Mouse (Mus musculus) induced T-regulatory cell, adult 2 months (primary cell): ENCODE data around the gene Rabep1.
"Not testable (repeated sequence)": the region's sequence is repeated elsewhere in the genome, so short reads cannot be mapped to it uniquely, and the experiment has no call there.

Experiments
- DNase-seq: peaks from one replicate; pipeline ENCODE4 v3.0.0-alpha.2; 2012; ENCODE audit warnings: low read depth

Rabep1 gene

DNA sequence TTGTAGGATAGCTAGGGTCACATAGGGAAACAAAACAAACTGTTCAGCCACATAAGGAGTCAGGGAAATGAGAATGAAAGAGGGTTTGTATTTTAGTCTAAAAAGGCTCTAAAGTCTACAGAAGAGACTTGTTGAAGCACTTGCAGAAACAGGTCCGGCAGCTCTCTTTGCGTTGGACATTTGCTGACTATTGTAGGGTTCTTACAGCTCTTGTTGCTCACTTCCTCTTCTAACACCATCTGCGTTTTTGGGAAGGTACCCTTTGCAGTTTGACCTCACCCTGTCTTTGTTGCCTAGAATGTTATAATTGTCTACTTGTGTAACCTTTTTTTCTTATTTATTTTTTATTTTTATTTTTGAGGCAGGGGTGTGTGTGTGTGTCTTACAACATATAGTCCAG lies 53.1 kb downstream of the Rabep1 start:
- no peak for DNase-seq

DNA sequence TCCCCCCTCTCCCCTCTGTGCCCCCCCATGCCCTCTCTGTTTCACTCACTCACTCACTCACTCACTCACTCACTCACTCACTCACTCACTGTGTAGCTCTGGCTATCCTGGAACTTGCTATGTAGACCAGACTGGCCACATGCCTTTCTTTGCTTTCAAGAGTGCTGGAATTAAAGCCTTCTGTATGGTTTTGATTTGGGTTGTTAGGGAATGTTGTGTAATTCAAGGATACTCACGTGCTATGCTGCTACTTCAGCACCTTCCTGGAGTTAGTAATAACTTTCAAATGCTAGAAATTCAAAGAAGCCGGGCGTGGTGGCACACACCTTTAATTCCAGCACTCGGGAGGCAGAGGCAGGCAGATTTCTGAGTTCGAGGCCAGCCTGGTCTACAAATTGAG lies 53.6 kb downstream of the Rabep1 start:
- DNase-seq = not testable (repeated sequence)

- DNase-seq = no peak
These were observed 62.1 kb downstream of the Rabep1 start for GRCm38 (mm10) chr11:70906681-70907080.

DNA sequence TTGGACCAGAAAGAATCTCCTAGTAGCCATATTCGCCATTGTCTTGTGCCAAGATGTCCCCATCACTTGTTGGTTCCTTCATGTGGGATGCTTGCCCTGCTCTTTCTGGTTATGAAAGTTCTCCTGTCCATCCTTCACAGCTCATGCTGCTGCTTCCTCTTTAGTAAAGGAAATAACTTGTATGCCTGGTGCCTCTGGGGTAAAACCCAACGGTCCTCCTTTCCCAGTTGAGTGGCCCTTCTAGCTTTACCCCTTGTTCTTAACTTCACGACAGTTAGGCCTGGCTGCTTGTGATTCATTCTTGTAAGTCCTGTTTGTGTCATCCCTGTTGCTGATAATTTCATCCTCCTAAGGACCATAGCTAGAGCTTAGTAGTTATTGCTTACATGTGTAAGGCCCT lies 66.7 kb downstream of the Rabep1 start:
- no peak for DNase-seq

DNA sequence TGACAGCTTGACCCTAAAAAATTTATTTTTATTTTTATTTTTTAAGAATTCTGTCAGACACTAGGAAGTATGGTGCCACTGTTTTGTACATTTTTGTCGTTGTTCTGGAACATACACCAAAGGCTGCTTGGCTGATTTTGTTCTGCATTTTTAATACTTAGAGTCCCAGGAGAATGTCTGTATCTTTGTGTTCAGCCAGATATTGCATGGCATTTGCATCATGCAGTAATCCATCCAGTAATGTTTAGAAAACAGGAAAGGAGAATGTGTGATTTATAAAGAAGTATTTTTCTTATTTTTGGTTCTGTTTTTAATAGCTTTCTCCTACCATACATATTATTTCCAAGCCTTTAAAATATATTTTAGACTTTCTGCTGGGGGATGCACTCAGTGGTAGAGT lies 67.3 kb downstream of the Rabep1 start:
- no peak for DNase-seq

DNA sequence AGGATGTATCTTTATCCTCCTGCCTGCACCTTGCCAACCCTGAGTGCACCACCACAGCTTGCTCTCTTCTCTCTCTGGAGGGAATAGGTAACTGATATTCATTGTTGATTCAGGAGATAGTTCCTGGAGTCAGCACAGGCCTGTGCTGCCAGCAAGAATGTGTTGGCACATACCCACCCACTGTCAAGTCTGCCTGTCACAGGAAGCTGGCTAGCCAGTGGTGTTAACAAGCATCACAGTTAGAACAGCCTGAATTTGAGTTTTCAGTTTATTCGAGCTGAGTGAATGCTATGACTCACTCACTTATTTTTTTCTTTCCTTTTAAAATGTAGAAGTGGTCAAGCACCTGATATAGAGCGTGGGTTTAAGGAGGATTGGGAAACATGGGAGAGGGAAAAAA lies 73.3 kb downstream of the Rabep1 start:
- no peak for DNase-seq

DNA sequence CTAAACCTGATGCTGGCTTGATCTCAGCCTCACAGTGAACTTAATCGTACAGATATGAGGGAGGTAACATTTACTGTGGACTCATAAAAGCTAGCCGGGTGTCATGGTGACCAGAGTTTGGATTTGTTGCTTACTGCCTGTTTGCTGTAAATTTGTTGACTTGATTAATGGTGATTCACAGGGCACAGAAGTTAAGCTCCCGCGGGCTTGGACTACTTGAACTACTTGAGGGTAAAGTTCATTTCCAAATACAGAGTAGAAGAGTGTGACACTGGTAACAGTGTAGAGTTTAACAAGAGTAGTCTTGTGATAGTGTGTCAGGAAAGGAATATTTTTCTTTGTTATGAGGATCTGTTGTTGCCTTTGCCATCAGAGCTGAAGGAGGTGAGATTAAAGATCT lies 74.9 kb downstream of the Rabep1 start:
- no peak for DNase-seq

DNA sequence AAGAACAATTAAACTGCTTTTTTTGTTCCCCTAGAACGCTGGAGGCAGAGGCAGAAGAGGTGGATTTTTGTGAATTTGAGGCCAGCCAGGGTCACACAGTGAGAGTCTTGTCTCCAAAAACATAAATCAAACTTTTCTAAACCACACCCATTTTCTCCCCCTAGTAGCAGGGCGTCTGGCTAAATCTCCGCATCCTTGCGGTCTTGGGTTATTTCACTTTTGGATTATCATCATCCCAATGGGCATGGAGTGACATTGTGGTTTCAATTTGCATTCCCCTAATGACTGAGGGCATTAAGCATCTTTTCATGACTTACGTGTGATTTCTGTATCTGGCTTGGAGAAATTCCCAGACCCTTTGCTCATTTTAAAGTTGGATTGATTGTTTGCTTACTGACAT lies 86.9 kb downstream of the Rabep1 start:
- DNase-seq = no peak

GRCm38 (mm10) chr11:70935316-70935715 lies 90.7 kb downstream of the Rabep1 start:
- no peak for DNase-seq

GRCm38 (mm10) chr11:70942596-70942995 lies 98.0 kb downstream of the Rabep1 start:
- no peak for DNase-seq

GRCm38 (mm10) chr11:70943651-70944050 lies 99.1 kb downstream of the Rabep1 start:
- no peak for DNase-seq

DNA sequence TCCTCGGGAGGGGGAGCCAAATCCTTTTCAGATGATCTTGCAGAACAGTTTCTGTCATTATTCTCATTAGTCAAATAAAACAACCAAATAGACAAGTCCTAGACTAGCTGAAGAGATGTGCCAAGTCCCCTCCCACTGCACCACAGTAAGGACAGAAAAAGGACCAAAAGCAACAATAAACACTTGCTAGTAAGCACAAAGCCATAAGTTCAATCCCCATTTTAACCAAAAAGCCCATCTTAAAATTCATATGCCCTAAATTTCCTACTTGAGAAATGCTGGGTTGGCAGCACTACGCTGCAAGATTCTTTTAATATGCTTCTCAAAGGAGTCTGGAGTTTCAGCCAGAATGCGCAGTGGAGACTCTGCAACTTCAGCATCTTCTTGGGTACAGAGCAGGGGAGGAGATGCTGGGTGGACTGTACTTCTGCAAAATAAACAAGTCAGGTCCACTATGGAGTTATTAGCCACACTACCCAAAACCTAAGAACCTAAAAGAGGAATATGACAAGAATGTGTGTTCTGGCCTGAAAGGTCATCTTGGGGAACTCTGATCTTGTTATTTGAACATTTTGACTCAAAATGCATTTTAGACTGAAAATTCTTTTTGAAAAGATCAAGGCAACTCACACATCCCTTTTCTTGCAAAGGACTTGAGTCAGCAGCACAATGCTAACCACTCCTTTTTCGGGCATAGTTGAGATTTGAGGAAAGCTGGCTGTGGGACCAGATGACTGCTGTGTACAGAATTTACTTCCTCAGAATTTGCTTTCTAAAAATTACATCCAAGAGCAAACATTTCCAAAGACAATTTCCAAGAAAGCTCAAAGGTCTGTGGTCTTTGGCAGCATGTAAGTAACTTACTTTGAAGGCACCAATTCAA lies 100.6 kb downstream of the Rabep1 start:
- DNase-seq = no peak

DNA sequence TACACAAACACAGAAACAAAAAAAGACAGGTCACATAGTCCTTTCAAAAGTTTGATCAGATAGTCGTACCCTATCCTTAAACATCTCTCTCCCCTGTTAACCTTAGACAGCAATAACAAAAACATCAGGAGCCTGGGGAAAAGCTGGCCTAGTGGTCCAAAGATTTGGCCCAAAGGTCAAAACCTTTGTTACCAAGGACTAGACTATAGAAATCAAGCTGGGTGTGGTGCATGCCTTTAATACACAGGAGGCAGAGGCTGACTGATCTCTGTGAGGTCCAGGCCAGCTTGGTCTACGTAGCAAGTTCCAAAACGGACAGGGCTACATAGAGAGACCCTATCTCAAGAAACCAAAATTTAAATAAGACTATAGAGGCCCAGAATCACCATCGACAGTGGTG lies 110.1 kb downstream of the Rabep1 start:
- DNase-seq = no peak

DNA sequence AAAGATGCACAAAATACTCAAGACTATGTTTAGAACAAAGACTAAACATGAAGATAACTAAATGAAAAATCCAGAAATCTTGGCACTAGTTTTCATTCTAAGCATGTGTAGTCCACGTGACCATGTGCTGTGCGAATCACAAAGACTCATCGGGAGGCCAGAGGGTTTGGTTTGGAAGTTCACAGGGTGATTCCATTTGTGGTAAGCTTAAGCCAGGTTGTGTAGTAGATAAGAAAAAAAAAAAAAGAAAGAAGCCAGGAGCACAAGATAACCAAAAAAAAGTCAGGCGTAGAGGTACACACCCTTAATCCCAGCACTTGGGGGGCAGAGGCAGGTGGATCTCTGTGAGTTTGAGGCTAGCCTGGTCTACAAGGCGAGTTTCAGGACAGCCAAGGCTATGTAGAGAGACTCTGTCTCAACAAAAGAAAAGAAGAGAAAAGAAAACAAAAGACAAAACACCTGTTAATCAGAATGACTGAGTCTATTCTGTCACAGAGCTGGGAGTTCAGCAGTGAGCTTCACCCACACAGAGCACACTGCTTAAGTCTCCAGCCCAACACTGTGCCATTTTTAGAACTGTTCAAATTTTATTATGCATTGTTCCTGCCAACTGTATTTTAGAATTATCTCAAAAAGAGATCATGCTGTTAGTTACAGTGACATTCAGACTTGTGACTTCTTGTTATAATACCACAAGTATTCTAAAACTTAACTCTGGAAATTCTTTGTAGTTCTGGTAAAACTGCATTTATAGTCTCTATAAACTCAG lies 116.4 kb downstream of the Rabep1 start:
- no peak for DNase-seq

- DNase-seq = no peak
These were observed 119.8 kb downstream of the Rabep1 start for GRCm38 (mm10) chr11:70964222-70964907.

GRCm38 (mm10) chr11:70969271-70969794 lies 124.8 kb downstream of the Rabep1 start:
- no peak for DNase-seq

DNA sequence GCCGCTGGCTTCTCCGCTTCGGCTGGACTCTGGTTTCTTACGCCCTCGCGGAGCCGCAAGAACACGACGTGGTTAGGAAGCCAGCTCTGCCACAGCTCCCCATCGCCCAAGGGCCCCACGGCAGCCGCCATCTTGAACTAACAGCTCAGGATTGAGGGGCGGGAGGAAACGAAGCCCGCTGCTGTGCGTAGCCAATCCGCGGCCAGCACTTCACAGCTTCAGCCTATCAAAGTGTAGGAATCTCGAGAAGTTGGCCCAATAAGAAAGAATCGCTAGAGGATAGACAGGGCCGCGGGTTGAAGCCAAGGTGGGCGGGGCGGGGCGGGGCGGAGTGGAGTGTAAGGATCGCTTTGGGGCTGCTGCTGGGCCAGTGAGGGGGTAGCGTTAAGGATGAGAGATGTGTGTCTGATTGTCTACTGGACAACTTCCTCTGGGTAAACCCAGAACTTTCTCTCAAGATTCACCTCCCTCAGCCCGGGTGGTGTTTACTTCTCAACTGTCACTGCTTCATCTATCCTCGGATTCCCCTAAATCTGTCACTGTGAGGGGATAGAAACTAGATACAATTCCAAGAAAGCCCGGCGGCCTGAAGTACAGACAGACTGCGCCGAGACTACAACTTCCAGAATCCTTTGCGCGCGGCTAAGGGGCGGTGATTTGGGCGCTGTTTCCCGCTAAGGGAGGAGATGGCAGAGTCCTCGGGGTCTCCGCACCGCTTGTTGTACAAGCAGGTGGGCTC lies 125.4 kb downstream of the Rabep1 start, which contains the start of the genes Nup88 and Rpain:
TSS of gene Nup88 (minus strand) at position 153 of the 739 bp plus-strand sequence.
TSS of gene Rpain (plus strand) at position 393 of the 739 bp plus-strand sequence.
- peak; percentile 97 for DNase-seq

DNA sequence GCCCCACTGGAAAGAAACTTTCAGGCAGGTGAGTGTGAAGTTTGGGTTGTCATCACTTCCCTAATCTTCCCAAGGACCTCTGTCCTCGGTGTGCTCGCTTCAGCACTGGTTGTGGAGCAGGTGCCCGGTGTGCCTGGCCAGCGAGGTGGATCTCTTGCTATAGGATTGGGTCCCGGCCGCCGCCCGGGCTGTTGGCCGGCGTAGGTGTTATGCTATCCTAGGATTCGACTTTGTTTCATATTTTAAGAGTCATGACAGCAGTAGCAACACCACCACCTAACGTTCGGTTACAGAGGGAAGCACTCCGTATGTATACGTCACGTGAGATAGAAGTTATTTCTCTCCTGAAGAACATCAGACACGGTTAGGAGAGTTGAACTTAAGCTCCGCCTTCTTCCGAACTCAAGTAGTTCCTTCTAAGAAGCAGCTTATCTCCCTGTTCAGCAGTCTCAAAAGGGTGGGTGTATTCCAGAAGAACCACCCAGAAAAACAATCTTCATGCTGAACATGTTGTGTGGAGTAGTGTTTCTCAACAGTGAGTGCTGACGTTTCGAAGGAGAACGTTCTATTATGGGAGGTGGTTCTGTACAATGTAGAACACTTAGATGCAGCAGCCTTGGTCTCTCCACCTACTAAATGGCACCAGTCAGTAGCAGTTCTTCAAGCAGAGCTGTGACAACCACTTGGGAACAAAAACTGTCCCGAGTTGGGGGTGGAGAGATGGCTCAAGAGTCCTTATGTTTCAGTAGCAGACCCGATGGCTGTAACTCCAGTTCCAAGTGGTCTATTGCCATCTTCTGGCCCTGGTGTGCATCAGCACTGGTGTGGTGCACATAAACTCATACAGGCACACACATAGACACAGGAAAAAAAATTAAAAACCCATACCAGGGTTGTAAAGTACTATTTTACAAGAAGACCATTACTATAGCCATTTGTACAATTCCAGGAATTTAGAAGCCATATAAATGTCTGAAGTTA lies 126.3 kb downstream of the Rabep1 start:
- peak; percentile 76 for DNase-seq

DNA sequence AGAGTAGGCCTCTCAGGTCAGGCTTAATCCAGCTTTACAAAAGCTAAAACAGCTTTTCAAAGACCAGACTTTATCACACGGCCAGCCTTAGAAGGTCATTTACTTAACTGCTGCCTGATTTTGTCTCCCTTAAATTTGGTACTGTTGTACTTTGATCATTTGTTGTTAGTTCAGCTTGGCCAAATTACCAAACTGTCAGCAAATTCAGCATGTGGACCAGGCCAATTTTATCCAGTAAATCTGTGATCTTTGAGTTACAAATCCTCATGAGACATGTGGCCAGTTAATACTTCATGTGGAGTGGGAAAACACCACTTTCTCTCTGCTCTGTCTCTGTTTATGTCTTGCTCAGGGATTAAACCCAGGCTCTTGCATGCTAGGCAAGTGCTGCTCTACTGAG lies 128.0 kb downstream of the Rabep1 start:
- no peak for DNase-seq

GRCm38 (mm10) chr11:70973947-70974346 lies 129.4 kb downstream of the Rabep1 start:
- peak; percentile 47 for DNase-seq
